Mouse (Mus musculus) C2C12 (cell line): ENCODE data around the gene Auts2. TPM values are rescaled to one million over a fixed set of nuclear protein-coding genes. Genes with fewer than 3 reads are reported as not detected.

Experiments used
- H3K27me3 ChIP-seq: one replicate; pipeline ENCODE4 v1.6.1; 2011; ENCODE audit not compliant: control insufficient read depth, insufficient read depth, insufficient read length
- H3K36me3 ChIP-seq: one replicate; pipeline ENCODE4 v1.6.1; 2011; ENCODE audit not compliant: control insufficient read depth, insufficient read depth
- H3K4me3 ChIP-seq: one replicate; pipeline ENCODE4 v1.5.1; 2011; ENCODE audit warnings: mild to moderate bottlenecking, control low read depth; ENCODE audit not compliant: poor library complexity, insufficient read depth, severe bottlenecking
- H3K79me2 ChIP-seq: one replicate; pipeline ENCODE4 v1.6.1; 2011; ENCODE audit not compliant: control insufficient read depth, insufficient read depth
- H3K79me3 ChIP-seq: one replicate; pipeline ENCODE4 v1.6.1; 2011; ENCODE audit warnings: low read depth, control low read depth
- H3ac ChIP-seq: one replicate; pipeline ENCODE3; 2011; ENCODE audit warnings: low read depth; ENCODE audit not compliant: control insufficient read depth, insufficient read length
- CEBPB ChIP-seq: IDR thresholded peaks from one replicate; pipeline ENCODE4 v1.6.1; 2011; ENCODE audit warnings: low read depth, mild to moderate bottlenecking, control low read depth, moderate library complexity
- CTCF ChIP-seq: IDR thresholded peaks from one replicate; pipeline ENCODE4 v1.5.1; 2011; ENCODE audit not compliant: control insufficient read depth, insufficient read depth, insufficient read length
- FOSL1 ChIP-seq: IDR thresholded peaks from one replicate; pipeline ENCODE4 v1.8.0; 2011; ENCODE audit warnings: mild to moderate bottlenecking, low read length; ENCODE audit not compliant: poor library complexity, insufficient read depth, severe bottlenecking
- MAX ChIP-seq: IDR thresholded peaks from one replicate; pipeline ENCODE4 v1.6.1; 2011; ENCODE audit warnings: mild to moderate bottlenecking, control low read depth
- MYOD1 ChIP-seq: IDR thresholded peaks from one replicate; pipeline ENCODE4 v1.6.1; 2011; ENCODE audit warnings: low read depth; ENCODE audit not compliant: control insufficient read depth, insufficient read length
- MYOG ChIP-seq: IDR thresholded peaks from one replicate; pipeline ENCODE4 v1.6.1; 2011; ENCODE audit not compliant: control insufficient read depth, insufficient read length; ENCODE audit errors: extremely low read depth
- USF1 ChIP-seq: IDR thresholded peaks from one replicate; pipeline ENCODE4 v1.6.1; 2011; ENCODE audit warnings: low read depth, mild to moderate bottlenecking, control low read depth, moderate library complexity
- polyA plus RNA-seq: library from polyadenylated mRNA; unstranded; fragments of >200 nt; fragmentation: generic; extraction: Trizol; gene quantifications from one replicate; pipeline ENCODE4 v1.2.1, GENCODE M21; 2012; ENCODE audit warnings: missing spikeins

Auts2 gene
- polyA plus RNA-seq, 1 experiment: 8.4 TPM

- no peaks in the 10 kb centered on the region for H3K79me2 ChIP-seq
- no peaks in the 10 kb centered on the region for H3K27me3 ChIP-seq
- TF ChIP-seq CEBPB: no peak
- no peak for TF ChIP-seq FOSL1
- no peak for TF ChIP-seq MYOD1
- no peak for TF ChIP-seq CTCF
- H3K36me3 ChIP-seq: no peaks in the 10 kb centered on the region
- no peak overlapping the region for H3ac ChIP-seq
- H3K79me3 ChIP-seq: no peaks in the 10 kb centered on the region
- H3K4me3 ChIP-seq: no peak overlapping the region
Observed at GRCm38 (mm10) chr5:131960432-131960831, 582.7 kb downstream of the Auts2 start.

DNA sequence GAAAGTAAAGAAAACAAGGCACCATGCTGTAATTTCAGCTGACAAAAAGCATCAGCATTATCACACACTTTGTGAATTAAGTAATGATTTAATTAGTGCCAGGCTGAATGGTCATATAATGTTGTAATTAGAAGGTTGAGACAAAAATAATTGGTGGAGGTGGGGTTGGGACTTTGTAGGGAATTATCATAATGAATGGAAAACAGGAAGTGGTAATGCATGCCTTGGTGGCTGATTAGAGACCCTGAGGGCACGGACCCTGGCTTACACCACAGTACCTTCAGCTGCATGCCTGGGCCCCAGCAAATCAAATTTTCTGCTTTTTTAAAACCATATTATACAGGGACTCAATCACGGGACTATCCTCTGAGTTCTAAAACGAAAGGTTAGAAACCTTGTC lies 586.1 kb downstream of the Auts2 start:
- no peaks in the 10 kb centered on the region for H3K79me3 ChIP-seq
- H3K36me3 ChIP-seq: no peaks in the 10 kb centered on the region
- H3K79me2 ChIP-seq: no peaks in the 10 kb centered on the region
- TF ChIP-seq USF1: no peak
- no peak for TF ChIP-seq FOSL1
- H3K27me3 ChIP-seq: no peaks in the 10 kb centered on the region
- H3K4me3 ChIP-seq: no peak overlapping the region
- no peak overlapping the region for H3ac ChIP-seq

DNA sequence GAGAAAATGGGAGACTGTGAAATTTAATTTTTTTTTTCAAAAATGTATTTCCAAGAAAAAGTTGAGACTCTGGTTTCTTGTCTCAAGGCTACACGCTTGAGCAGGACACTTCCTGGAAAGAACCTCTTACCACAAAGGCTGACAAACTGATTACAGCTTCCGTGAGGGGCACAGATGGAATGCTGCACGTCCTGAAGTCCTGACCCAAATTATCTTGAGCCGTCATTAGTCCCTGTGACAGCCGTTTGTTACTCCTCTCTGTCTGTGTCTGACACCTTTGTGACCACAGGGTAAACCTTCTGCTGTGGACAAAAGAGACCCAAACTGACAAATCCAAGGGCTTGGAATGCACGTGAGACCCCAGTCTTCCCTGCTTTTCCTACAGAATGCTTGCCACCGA lies 587.1 kb downstream of the Auts2 start:
- Histone ChIP-seq H3K4me3 (no peak overlapping the region), H3K79me3 (no peaks in the 10 kb centered on the region), H3ac (no peak overlapping the region), H3K79me2 (no peaks in the 10 kb centered on the region), H3K36me3 (no peaks in the 10 kb centered on the region), H3K27me3 (no peaks in the 10 kb centered on the region)
- no peak for TF ChIP-seq CEBPB
- no peak for TF ChIP-seq FOSL1
- no peak for TF ChIP-seq MAX
- TF ChIP-seq MYOG: no peak
- no peak for TF ChIP-seq CTCF
- no peak for TF ChIP-seq USF1
- TF ChIP-seq MYOD1: no peak

DNA sequence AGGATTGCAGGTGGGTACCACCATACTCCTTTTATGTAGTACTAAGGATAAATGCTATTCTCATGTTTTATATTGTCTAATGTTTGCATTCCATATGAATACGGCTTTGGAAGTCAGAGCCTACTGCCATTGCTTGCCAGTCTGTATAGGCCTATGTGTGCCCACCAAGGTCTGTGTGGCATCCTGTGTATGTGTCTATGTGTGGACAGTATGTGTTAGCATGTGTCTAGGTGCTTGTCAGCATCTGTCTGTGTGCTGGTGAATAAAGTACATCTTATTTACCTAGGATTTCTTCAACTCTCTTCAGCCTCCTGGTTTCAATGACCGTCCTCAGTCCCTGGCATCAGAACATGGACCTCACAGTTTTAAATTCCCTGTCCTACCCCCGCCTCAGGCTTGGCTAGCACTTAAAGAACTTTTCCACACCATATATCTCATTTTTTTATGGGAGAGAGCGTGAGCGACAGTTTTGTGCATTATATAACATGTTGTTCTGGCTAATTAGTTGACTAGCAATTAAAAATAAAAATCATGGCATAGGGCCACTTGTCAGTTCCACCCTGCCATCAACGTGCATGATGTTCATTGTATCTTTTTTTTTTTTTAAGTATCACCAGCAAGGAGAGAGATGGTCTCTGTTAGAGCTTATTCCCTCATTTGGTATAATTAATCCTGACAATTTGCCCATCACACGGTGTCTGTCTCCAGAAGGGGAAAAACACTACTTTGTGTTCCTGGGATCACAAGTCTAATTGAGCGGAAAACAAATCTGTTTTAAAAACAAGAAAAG lies 587.7 kb downstream of the Auts2 start:
- no peak overlapping the region for H3K4me3 ChIP-seq
- H3K36me3 ChIP-seq: no peaks in the 10 kb centered on the region
- H3K79me2 ChIP-seq: no peaks in the 10 kb centered on the region
- no peaks in the 10 kb centered on the region for H3K27me3 ChIP-seq
- no peak overlapping the region for H3ac ChIP-seq
- TF ChIP-seq CEBPB: no peak
- TF ChIP-seq MYOD1: no peak
- no peak for TF ChIP-seq MYOG
- TF ChIP-seq MAX: no peak
- no peak for TF ChIP-seq CTCF
- TF ChIP-seq USF1: no peak
- no peak for TF ChIP-seq FOSL1
- H3K79me3 ChIP-seq: no peaks in the 10 kb centered on the region

GRCm38 (mm10) chr5:131948571-131949151 lies 594.5 kb downstream of the Auts2 start:
- Histone ChIP-seq H3K79me2 (no peaks in the 10 kb centered on the region), H3K79me3 (no peaks in the 10 kb centered on the region), H3K27me3 (no peaks in the 10 kb centered on the region), H3ac (no peak overlapping the region), H3K36me3 (no peaks in the 10 kb centered on the region), H3K4me3 (no peak overlapping the region)
- TF ChIP-seq MAX (no peak), CTCF (no peak), MYOD1 (no peak)

- H3K27me3 ChIP-seq: no peaks in the 10 kb centered on the region
- no peak overlapping the region for H3K4me3 ChIP-seq
- no peaks in the 10 kb centered on the region for H3K79me2 ChIP-seq
- no peak overlapping the region for H3ac ChIP-seq
- no peak for TF ChIP-seq MYOD1
- no peak for TF ChIP-seq CEBPB
- no peak for TF ChIP-seq MYOG
- TF ChIP-seq MAX: no peak
- TF ChIP-seq USF1: no peak
- TF ChIP-seq CTCF: no peak
- no peak for TF ChIP-seq FOSL1
- no peaks in the 10 kb centered on the region for H3K79me3 ChIP-seq
- no peaks in the 10 kb centered on the region for H3K36me3 ChIP-seq
Observed at GRCm38 (mm10) chr5:131946801-131947200, 596.3 kb downstream of the Auts2 start.
